Mouse (Mus musculus) cerebellum, adult 11-12 months (tissue): Measurements from ENCODE around the gene Abl1.

Experiments used
- DNase-seq: peaks from one replicate; pipeline ENCODE4 v3.0.0; 2022

The Abl1 gene

DNA sequence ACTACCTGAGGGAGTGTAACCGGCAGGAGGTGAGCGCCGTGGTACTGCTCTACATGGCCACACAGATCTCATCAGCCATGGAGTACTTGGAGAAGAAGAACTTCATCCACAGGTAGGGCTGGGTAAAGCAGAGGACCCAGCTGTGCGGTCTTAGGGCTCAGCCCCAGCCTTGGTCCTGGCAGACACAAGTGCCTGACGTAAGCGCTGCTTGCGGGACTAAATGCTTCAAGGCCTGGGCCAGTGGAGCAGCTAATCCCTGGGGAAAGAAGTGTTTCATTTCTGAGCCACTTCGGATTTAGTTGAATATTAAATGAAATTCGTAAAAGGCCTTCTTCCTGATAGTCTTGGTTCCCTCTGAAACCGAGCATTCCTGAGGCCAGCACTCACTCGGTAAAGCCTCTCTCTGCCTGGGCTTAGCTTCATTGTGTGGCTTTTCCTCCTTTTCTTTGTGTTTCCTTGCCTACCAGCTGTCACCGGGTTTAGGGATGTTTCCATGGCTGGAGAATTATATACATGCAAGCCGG, 102.6 kb downstream of the Abl1 start:
- no peak for DNase-seq

DNA sequence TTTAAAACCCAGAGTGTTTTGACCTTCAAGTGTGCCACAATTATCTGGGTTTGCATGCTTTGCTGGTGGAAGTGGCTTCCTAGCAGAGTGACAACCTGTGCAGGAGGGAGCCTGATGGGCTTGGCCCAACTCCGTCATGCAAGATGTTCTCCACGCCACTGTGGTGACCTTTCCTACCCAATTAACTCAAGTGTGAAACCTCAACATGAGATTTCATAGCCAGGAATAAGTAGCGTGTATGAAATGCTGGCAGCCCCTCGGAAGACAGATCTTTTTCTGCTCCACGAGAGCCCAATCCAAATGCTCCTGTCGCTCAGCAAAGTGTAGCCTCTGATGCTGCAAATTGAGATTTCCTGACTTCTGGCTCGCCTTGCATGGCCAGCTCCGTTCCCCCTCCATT, 103.1 kb downstream of the Abl1 start:
- DNase-seq, result no peak

DNA sequence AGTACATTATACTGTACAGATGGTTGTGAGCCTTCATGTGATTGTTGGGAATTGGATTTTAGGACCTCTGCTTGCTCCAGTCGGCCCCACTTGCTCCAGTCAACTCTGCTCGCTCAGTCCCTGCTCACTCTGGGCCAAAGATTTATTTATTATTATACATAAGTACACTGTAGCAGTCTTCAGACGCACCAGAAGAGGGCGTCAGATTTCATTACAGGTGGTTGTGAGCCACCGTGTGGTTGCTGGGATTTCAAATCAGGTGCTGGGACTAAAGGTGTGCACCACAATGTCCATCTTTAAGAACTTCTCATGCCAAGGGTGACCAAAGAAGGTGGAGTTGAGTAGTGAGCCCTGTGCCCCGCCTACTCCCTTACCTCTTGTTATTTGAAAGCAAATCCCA, 104.4 kb downstream of the Abl1 start:
- DNase-seq, result no peak

DNA sequence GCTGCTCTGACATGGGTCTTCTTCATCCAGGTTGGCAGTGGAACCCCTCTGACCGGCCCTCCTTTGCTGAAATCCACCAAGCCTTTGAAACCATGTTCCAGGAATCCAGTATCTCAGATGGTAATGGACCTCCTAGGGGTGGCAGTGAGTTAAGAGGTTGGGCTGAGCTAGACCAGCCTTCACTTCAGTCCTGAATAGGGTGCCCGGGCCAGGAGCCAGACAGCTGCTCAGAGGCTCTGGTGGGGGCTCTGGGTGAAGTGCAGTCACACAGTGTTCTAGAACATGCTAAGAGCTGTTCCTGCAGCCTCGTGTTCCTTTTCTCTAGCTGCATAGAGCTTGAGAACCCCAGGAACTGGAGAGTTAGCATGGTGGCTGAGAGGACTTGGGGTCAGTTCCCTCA, 108.8 kb downstream of the Abl1 start:
- no peak for DNase-seq

DNA sequence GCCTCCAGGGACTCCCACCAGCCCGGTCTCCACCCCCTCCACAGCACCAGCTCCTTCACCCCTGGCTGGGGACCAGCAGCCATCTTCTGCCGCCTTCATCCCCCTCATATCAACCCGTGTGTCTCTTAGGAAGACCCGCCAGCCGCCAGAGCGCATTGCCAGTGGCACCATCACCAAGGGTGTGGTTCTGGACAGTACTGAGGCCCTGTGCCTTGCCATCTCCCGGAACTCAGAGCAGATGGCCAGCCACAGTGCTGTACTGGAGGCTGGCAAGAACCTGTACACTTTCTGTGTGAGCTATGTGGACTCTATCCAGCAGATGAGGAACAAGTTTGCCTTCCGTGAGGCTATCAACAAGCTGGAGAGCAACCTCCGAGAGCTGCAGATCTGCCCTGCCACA, 113.2 kb downstream of the Abl1 start:
- DNase-seq, result peak; percentile 77

DNA sequence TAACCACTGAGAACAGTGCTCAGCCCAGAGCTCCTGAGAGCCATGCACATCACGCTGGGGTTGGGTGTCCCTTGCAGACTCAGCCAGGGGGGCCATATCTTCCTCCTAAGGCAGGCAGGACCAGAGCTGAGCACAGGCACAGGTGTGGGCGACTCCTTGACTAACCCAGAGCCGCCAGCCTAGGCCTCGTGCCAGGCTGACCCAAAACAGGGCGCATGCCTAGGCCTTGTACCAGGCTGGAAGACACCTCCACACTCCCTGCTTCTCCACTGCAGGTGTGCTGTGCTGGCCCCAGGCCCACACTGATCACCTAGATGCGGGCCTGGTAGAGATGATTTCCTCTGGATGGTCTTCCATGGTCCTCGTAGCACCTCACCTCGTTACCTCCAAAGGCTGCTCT, 114.6 kb downstream of the Abl1 start:
- peak; percentile 54 for DNase-seq

DNA sequence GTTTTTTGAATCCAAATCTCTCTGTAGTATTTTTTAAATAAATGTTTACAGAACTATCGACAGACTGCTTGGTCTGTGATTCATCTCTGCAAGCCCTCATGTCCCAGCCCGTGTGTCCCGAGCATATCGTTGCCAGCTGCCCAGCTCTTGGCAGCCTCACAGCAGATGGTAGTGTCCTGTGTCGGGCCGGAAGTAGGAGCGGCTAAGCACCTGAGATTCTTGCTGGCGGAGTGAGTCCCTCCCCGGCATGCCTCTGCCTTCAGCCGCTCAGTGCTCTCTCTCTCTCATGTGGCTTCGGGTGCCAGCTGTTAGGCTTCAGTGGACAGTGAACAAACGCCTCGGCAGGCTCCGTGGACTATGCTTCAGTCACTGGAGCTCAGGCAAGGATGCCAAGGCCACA, 115.3 kb downstream of the Abl1 start:
- DNase-seq, result peak; percentile 67

DNA sequence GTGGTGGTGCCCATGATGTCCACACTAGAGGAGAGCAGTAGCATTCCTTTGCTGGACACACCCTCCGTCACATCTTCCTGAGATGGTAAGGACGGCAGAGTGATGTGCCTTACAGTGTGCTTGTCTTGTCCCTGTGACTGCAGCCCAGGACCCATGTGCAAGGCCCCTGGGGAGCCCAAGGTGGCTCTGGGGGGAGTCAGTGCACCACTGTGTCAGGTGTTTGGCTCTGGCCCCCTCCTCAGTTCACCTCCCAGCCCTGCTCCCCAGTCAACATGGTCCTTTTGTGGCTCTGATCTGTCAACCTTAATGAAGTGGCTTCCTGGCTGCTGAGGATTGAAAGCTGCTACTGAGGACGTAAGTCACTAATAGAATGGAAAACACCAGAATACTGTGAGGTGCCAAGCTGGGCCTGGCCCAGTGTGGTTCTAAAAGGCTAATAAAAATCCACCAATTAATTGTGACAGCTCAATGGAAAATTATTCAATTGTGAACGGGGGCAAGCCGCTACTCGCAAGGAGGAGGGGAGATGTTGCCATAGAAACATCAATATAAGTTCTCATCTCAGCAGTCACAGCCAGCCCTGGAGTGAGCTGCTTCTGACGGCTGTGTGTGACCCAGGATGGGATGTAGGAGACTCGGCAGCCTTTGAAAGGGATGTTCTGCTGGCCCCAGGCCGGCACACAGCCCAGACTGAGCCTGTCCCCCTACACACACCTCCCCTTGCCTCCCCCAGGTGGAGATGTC, 118.6 kb downstream of the Abl1 start:
- DNase-seq, result no peak

DNA sequence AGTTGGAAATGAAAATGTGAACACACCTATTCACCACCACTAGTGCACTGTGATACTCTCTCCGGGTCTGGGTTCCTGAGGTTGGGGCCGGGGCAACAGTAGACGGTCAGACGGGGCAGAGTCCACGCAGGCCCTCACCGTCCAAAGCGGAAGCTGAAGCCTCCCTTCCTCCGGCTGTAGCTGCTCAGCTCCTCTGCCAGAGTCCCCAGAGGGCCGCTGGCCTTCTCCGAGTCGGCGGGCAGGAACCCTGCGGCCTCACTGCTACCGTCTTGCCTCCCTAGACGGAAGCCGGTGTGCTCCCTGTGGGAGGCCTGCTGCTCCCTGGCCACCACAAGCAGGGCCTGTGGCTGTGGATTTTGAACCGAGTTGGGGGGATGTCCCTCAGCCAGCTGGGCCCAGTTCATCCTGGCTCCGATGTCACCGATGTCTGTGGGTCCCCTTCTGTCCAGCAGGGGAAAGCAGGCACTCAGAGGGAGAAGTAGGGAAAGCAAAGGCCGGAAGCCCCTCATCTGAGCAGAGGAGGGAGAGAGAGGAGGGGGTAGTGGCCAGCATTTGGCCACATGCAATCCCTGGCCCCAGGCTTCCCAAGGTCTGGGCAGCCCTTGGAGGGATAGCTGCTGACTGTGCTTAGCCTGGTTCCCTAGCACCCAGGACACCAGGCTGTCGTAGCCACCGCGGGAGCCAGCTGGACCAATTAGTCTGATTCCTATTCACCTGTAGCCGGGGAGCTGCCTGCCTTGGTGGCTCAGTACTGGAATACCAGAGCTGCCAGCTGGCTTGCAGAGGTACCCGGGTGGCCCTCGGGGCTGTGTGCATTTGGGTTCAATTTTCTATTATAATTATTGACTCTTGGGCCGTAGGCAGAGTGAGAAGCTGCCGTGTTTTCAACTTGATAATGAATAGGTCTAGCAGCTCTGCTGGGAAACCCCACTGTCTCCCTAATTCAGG, 120.5 kb downstream of the Abl1 start:
- no peak for DNase-seq

DNA sequence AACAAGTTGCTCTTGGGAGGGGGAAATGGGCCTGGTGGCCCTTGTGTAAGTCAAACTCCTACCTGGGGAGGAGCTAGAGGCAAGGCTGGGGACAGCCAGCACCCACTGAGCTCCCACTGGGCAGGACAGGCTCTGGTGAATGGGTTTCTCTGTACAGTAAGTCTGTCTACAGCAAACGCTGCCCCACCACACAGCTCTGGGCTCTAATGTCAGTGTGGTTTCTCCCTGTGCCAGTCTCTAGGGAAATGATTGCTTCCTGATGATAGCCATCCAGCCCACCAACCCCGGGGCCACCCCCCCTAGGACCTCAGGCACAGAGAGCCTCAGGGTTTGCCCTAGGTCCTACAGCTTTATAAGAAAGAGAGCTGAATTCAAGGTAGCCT, 121.2 kb downstream of the Abl1 start:
- no peak for DNase-seq

DNA sequence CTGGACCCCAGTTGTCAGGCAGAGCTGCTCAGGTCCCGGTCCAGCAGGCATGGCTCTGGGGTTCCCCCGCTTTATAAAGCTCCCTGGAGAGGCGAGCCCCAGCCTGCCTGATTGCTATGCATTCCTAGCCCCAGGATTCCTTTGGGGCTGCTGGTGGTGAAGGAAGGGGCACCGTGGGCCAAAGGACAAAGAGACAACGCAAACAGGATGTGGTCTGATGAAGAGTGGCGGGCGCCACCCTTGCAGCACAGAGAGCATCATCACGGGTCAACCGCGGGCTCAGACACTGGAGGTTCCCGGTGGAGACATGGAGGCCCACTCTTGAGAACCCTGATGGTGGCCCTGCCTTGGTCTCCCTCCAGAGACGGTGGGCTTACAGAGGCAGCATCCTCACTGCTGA, 122.3 kb downstream of the Abl1 start, which contains the start of gene Qrfp:
TSS of gene Qrfp (minus strand) at position 137 of the 400 bp plus-strand sequence.
- DNase-seq, result no peak

DNA sequence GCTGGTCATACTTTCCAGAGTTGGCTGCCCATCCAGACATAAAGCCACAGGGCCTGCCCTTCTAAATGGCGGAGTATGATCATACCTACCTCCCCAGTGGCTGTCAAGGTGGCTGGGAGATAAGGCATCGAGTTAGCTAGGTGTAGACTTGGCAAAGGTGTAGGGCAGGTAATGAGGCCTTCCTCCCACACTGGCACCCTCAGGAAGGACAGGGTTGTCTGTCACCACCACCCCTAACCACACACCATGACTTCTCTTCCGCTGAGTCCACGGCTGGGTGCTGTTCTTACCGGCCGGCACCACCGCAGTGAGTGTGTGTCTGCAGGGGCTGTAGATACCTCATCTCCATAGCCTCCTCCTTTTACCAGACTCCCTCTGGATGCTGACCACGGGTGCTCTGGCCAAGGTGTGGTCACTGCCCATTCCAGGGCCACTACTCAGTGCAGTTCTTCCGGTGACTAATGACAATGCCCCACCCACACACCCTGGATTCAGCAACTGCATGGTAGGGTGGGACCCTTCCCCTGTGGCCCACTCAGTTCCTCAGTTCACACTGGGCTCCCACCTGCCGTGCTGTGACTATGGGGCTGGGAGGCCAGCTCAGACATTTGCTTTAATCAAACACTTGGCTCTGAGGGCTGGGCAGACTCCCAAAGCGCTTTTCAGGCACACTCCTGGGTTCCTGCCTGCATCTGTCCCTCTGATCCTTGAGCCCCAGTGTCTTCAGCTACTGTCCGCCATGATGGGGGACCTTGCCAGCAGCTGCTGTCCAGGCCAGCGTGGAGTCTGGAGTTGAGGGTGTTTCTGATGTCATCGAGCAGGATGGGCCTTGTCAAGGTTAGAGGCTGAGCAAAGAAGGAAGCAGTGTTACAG, 123.1 kb downstream of the Abl1 start:
- no peak for DNase-seq

DNA sequence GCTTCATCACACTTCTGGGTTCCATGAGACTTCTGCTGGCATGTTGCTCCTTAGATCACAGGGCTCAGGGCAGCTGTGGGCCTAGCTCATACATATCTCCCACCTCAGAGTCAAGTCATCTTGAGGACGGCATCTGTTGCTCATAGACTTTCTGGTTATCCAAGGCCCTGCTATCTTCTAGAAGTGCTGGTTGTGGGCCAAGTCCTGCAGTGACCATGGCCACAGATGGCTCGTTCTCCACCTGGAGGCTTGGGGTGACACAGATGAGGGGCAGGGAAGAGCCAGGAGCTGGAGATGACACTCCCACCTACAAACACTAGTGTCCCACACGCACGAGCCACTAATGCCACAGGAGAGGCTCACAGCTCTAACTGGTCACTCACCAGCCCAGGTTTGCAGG, 125.5 kb downstream of the Abl1 start:
- no peak for DNase-seq

DNA sequence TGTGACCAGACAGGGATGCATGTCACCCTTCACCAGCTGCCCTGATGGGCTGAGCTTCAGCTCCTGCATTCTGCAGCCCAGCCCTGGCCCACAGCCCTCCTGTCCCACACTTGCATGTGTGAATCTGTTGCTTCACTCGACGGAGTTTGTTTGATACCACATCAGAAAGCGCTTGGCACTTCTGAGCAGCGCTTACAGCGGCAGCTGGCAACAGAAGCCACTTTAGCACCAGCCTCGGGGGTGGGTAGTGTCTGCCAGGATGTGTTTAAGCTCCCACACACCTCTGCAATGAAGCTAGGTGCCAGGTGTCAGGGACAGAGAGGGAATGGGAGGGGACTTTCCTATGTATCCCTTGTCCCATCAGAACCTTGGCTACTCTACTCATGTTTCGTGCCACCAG, 126.5 kb downstream of the Abl1 start:
- no peak for DNase-seq

DNA sequence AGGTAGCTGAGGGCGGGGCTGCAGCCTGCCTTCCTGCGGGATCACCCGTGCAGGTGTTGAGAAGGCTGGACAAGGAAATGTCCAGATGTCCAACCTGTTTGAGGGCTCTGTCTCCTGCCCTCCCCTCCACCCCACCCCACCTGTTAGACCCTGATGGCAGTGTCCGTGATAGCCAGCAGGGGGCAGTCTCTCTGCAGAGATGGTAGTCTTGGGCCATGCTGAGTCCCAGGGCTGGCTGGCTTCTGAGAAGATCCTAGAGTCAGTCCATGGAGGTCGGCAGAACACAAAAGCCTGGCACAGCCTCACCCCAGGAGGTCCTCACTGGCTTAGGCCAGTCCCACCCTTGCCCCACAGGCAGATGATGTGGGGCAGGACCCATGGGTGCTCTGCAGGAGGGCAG, 127.2 kb downstream of the Abl1 start:
- peak; percentile 58 for DNase-seq

DNA sequence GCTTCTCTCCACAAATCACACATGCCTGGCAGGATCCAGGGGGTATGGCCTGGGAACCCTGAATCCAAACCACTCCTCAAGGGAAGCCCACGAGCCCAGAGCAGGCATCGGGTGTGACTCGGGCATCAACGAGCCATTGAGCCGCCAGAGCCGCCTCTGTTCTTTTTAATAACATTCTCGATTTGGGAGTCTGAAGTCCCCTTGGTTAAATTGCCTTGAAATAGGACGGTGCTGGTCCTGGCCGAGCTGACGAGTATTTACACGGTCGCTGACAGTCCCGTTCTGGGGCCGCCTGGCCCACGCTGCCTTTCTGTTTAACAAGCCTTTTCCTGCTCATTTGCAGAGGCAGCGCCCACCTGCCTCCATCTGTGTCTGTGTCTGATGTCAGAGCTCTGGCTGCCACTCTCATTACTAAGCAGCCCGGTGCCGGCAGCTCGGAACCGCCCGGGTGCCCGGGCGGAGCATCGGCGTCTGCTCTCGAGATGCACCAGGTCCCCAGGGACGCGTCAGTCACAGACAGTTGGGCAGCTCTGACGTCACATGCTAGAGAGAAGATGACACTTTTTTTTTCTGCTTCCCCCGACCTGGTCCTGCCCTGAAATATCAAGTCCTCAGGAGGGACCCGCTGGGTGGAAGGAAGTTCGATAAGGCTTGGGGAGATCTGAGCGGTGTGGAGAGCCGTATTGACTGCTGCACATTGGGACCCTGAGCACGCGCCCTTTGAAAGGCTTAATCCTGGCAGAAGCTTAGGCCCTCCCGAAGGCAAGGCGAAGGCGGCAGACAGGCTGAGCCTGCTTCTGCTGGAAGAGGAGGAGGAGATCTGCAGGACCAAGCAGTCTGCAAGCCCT, 134.6 kb downstream of the Abl1 start:
- DNase-seq, result peak; percentile 61

DNA sequence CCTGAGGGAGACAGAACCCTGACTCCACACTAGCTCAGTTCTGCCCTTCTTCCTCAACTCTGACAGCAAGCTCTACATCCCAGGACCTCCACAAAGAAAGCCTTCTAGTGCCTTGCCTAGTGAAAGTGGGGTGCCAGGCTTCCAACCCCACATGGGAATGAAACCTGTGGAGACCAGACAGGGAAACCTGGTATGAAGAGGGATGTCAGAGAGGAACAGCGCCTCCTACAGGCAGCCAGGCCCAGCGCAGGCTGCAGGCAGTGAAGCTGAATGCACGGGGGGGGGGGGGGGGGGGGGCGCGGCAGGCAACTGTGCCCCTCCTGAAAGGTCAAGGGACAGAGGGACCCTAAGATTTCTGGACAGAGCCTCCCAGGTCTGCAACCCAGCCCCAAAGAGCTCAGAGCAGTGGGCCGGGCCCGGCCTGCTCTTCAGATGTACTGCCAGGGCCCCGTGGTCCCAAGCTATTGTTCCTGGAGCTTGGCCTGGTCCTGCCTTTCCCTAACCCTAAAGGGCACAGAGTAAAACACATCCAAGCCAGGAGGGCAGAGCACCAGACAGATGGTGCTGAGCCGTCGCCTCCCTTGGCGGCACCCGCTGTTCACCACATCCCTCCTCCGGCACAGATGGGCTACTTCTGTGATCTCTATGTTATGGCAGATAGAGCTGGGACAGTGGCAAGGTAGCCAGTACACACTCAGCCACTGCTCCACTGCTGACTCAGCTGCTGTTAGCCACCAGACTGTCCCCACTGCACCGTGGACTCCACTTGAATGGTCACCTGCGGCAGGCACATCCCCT, 136.0 kb downstream of the Abl1 start:
- peak; percentile 51 for DNase-seq

DNA sequence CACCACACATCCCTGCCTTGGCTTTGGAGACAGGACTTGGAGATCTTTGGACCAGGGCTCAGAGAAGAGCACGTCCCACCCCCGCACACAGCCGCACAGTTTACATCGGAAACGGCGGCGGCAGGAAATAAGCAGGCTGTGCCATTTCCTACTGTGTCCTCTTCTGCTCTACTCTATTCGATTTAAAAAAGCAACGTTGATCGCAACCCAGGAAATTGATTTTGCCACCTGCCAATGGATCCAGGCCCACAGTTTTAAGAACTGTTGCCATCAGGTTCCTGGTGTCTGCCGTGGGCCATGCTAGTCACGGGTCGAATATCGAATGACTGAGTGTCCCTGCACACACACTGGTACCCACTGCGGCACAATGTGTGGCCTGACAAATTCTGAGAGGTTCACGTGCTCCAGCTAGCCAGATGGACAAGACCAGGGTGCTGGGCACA, 137.3 kb downstream of the Abl1 start:
- peak; percentile 64 for DNase-seq

DNA sequence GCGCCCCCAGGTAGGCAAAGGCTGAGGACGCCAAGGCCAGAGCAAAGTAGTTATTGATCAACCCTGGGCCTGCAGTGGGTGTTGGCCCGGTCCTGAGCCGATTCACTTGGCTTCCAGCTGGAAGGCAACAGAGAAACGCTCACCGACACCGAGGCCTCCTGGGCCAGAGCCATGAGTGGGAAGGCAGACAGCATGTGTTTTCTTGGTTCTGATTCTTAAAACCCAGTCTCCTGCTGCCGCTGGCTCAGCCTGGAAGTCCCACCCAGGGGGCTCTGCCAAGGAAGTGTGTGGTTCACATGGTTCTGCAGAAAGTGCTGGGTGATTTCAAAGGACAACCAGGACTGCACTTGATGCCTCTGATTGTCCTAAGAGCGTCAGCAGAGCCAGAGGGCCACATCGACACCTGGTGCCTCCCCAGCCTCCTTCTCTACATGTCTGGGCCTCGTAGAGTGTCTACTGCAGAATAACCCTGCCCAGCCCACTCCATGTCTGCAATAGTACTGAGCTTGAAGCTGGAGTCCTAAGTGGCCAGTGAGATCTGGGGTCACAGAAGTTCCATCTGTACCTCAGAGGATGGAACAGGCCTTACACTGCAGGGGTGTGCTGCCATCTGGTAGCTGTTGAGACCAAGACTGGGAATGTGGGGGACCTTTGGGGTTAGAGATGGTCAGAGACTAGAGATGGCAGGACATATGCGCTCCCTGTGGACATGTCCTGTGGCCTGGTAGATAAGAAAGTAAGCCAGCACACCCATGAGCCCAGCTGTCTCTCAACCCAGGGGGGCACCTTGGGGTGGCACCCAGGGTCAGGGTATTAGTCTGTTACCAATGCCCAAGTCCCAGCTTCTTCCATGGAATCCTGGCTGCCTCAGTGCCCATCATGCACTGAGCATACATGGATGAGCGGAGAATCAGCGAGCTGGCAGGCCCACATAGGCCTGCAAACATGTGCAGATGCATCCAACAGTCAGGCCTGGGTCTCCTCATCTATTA, 138.2 kb downstream of the Abl1 start:
- DNase-seq, result peak; percentile 62

DNA sequence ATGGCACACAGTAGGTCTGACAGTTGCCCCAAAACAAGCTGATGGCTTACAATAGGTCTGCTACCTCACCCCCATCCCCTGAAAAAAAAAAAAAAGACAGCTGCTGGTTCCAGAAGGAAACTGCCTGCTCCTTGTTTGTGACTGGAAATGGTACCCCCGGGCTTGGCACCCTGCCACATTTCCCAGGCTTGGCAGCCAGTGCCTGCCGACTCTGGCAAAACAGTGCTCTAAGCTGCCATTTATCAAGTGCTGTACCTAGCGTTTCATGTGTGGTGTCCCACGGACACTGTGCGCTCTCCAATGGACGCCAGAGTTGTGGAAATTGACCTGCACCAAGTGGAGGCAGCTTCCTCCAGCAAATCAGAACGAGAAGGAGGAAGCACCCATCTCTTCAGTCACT, 139.7 kb downstream of the Abl1 start:
- DNase-seq, result no peak
